Mouse (Mus musculus) cortical plate, adult 2 months (tissue): ENCODE data around the gene Ptprk.

ENCODE experiments used
- CTCF ChIP-seq: fragments of 200-500 bp; IDR thresholded peaks from 2 replicates; pipeline ENCODE4 v1.5.1; 2011; ENCODE audit warnings: mild to moderate bottlenecking, control low read depth, low read length; ENCODE audit not compliant: insufficient read depth; ENCODE audit errors: extremely low read depth
- POLR2A ChIP-seq: fragments of 200-500 bp; IDR thresholded peaks from 2 replicates; pipeline ENCODE4 v1.6.1; 2011; ENCODE audit warnings: mild to moderate bottlenecking, low read length, control low read depth; ENCODE audit not compliant: insufficient read depth; ENCODE audit errors: extremely low read depth

GRCm38 (mm10) chr10:28164746-28165145, 90.1 kb downstream of the Ptprk start:
- TF ChIP-seq CTCF = no peak
- TF ChIP-seq POLR2A = no peak
